In the genomic region with DNA sequence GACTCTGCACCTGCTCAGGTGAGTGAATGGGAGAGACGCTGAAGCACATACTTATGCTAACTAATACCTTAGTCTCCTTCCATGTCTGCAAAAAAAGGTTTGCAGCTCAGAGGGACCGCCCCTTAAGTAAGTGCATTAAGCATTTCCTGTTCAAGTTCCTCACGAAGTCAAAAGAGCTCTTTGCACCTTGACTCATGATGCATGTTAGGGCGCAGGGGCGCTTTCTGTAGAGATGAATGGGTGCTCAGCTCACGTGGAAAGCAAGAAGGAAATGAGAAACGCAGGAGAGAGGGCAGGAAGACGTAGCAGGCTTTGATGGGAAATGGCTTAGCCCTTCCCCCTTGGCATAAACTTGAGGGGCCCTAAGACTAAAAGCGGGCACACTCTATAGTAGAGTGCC, we compare ENCODE assay signal across 12 mouse cellular contexts.
"Had no signal": no experiment of that assay in that cellular context is flagged by ENCODE, and none has a peak within 500 bp of the region (broad histone marks: within the 10 kb centered on the region; RNA-seq: fewer than 3 reads in every experiment).

No protein-coding gene starts in this region.

- H3K4me3 ChIP-seq: limb, embryonic 13.5 days; midbrain, embryonic 13.5 days; neural tube, embryonic 15.5 days had no signal

- H3K4me1 ChIP-seq: limb, embryonic 13.5 days; midbrain, embryonic 13.5 days; neural tube, embryonic 15.5 days had no signal

- H3K4me2 ChIP-seq: limb, embryonic 13.5 days; midbrain, embryonic 13.5 days; neural tube, embryonic 15.5 days had no signal

- ATAC-seq: midbrain, embryonic 13.5 days had no signal

- H3K27me3 ChIP-seq: midbrain, embryonic 13.5 days; neural tube, embryonic 15.5 days had no signal

- DNase-seq: kidney, adult 9 months; kidney, postnatal 36 days; layer of hippocampus, adult 9-11 months; left cerebral cortex, postnatal 4 days; lung, adult 18-20 months; spleen, adult 18-20 months; thymus, postnatal 36 days had no signal

- H3K9me3 ChIP-seq: limb, embryonic 13.5 days; midbrain, embryonic 13.5 days; neural tube, embryonic 15.5 days had no signal

- H3K36me3 ChIP-seq: limb, embryonic 13.5 days; midbrain, embryonic 13.5 days; neural tube, embryonic 15.5 days had no signal

- H3K27ac ChIP-seq: kidney, postnatal 0 days; limb, embryonic 13.5 days; liver, embryonic 14.5 days; midbrain, embryonic 13.5 days; neural tube, embryonic 15.5 days had no signal

- H3K9ac ChIP-seq: limb, embryonic 13.5 days; liver, embryonic 14.5 days; midbrain, embryonic 13.5 days; neural tube, embryonic 15.5 days had no signal
